Mouse (Mus musculus) bone marrow macrophage, adult 2 months (primary cell): Measurements from ENCODE around the gene Pgm1.

ENCODE experiments used
- CTCF ChIP-seq: IDR thresholded peaks from 2 replicates; pipeline ENCODE4 v1.5.1; 2012; ENCODE audit warnings: low read depth, mild to moderate bottlenecking, low read length, moderate library complexity
- POLR2A ChIP-seq: IDR thresholded peaks from 2 replicates; pipeline ENCODE4 v1.6.1; 2012; ENCODE audit warnings: mild to moderate bottlenecking, low read depth, low read length, borderline replicate concordance

DNA sequence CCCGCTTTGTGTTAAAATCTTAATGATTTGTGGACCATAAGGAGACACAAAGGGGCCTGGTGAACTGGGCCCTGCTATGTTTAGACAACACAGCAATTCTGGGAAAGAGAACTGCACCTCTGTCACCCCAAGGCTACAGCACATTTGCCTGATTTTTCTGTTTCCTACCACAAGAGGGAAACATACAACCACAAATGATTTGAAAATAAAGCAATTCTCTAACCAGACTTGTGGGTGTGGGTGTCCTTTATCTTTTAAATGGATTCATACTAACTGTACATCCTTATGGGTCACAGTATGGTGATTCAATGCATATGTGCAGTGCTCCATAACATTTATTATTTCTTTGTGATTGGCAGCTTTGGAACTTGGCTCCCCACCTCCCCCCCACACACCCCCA lies 18.0 kb downstream of the Pgm1 start:
- TF ChIP-seq POLR2A: no peak
- TF ChIP-seq CTCF: no peak
